Mouse (Mus musculus) megakaryocyte-erythroid progenitor cell, adult 5-6 weeks (primary cell): ENCODE measurements around the gene Nbas. TPM values are rescaled to one million over a fixed set of nuclear protein-coding genes. Genes with fewer than 3 reads are reported as not detected.

Experiments
- ATAC-seq: replicated peaks from 2 replicates; pipeline ENCODE4 v1.8.0; 2016; ENCODE audit warnings: mild to moderate bottlenecking, inconsistent platforms; ENCODE audit not compliant: severe bottlenecking, poor library complexity, low FRiP score, low TSS enrichment
- total RNA-seq, 2 experiments: library from RNA; stranded (forward) in 1 of 2; stranded (reverse) in 1 of 2; fragments of 200-1000, 215-1000 nt in 1 of 2; fragments of >200 nt in 1 of 2; fragmentation: Nextera tagmentation in 1 of 2; gene quantifications; 2 replicates each; pipeline ENCODE4 v1.2.3; 2014 to 2017

Nbas gene
- total RNA-seq, 2 experiments from 2014 or later: 15.8 to 18.7 TPM

- no peak for ATAC-seq
These were observed 326.0 kb downstream of the Nbas start for GRCm38 (mm10) chr12:13594746-13595469.

DNA sequence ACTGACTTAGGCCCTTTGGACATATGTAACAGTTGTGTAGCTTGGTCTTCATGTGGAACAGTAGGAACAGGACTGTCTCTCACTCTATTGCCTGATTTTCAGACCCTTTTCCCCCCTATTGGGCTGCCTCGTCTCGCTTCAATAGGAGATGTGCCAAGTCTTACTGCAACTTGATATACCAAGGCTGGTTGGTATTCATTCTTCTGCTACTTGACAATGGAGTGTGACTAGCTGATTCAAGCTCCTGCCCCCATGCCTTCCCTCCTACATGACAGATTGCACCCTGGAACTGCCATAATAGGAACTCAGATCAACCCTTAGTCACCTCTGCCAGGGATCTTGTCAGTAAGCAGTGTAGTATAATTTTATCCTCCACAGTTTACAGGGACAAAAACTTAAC lies 328.1 kb downstream of the Nbas start:
- ATAC-seq: no peak

GRCm38 (mm10) chr12:13598545-13598944 lies 329.6 kb downstream of the Nbas start:
- no peak for ATAC-seq

- no peak for ATAC-seq
These were observed 333.5 kb downstream of the Nbas start for GRCm38 (mm10) chr12:13602414-13602813.

- ATAC-seq: no peak
These were observed 338.1 kb downstream of the Nbas start for GRCm38 (mm10) chr12:13607021-13607420.

GRCm38 (mm10) chr12:13609027-13609426 lies 340.1 kb downstream of the Nbas start:
- ATAC-seq: no peak

GRCm38 (mm10) chr12:13613041-13613440 lies 344.1 kb downstream of the Nbas start:
- no peak for ATAC-seq

DNA sequence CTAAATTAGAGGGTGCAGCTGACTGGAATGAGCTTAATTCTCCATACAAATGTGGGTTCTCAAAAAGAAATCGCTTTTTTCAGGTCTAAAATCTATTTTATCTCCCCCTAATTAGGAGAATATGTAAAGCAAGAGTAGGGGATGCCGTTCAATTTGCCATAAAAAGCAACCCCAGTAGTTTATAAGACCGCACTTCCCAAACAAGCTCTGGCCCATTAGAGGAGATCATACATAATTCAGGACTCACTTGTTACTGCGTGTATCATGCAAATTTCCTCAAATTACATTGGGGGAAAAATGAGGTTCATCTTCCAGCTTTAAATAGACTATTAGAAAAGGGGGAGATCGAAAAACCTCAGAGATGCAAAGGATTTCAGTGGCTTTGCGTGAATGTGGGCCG lies 346.7 kb downstream of the Nbas start:
- ATAC-seq: no peak

DNA sequence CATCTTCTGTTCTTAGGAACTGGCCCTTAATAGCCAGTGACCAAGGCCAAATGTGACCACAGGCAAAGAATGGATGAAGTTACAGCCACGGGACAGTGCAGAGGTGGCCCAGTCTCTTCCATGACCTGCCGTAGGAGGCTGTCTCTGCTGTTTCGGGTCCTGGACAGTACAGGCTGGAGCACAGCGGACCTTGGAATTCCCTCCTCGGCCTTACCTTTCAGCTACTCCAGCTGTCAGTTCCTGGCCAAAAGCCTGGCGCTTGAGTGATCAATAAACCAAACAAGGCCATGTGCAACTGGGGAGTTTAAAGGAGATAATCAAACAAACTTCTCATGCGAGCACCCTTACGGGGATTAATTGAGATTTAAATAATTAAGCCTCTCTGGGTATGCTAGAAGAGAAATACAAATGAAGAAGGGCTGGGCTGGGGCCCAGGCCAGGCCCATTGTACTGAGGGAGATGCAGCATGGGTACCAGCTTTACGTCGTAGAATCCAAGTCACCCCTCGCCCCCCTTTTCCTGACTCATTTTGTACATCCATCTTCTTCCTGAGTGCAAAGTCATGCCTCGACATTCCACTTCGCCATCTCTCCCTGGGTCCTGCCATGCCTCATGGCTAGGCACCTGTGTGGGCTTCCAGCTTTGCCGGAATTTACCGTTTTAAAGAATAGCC lies 353.4 kb downstream of the Nbas start:
- ATAC-seq: no peak

GRCm38 (mm10) chr12:13626803-13627706 lies 358.1 kb downstream of the Nbas start:
- no peak for ATAC-seq

Other genes starting within 250 kb of the Nbas start
- 80.1 and 98.9 TPM in 2 replicates for gene Ddx1, start 19.9 kb upstream of the Nbas start, total RNA-seq (2014; fragmentation: Nextera tagmentation)
- 275 and 333 TPM in 2 replicates for gene Ddx1, start 19.9 kb upstream of the Nbas start, total RNA-seq (2017)